Mouse (Mus musculus): Measurements from ENCODE around the gene Kcnh1.

GRCm38 (mm10) chr1:192502016-192502415, 311.4 kb downstream of the Kcnh1 start:
- no peak for TF ChIP-seq CTCF (IDR thresholded peaks at IDR 0.05; ENCODE audit: low read depth)
- no peak for TF ChIP-seq EP300 (IDR thresholded peaks at IDR 0.05; ENCODE audit: low read depth)

Measured in liver, embryonic 14.5 days (tissue).